Mouse (Mus musculus): ENCODE data around the gene Pnldc1. TPM values are rescaled to one million over a fixed set of nuclear protein-coding genes. Genes with fewer than 3 reads are reported as not detected.

Pnldc1 gene
- total RNA-seq, 1 experiment = 18.7 TPM

- DNase-seq (ENCODE audit: low read depth, low spot score) = no peak
- H3K27ac ChIP-seq (ENCODE audit: insufficient read depth, low read depth, low read length, poor library complexity, severe bottlenecking) = no peak overlapping the region
- no peaks in the 10 kb centered on the region for H3K4me1 ChIP-seq (ENCODE audit: control insufficient read depth in 2 of 2, insufficient read depth in 2 of 2, low read length in 2 of 2, poor library complexity in 1 of 2)
- no peaks in the 10 kb centered on the region for H3K36me3 ChIP-seq (ENCODE audit: control insufficient read depth, insufficient read depth, low read length, poor library complexity, severe bottlenecking)
- TF ChIP-seq ZNF384 (IDR thresholded peaks at IDR 0.05; ENCODE audit: low read depth, low read length) (no peak), MAFK (IDR thresholded peaks at IDR 0.05; ENCODE audit: insufficient read depth, low read depth, low read length) (no peak), ZC3H11A (IDR thresholded peaks at IDR 0.05; ENCODE audit: borderline replicate concordance, low read depth, low read length) (no peak), CHD2 (IDR thresholded peaks at IDR 0.05; ENCODE audit: low read depth, low read length) (no peak), HCFC1 (IDR thresholded peaks at IDR 0.05; ENCODE audit: borderline replicate concordance, insufficient read depth, low read length) (no peak)
- H3K9me3 ChIP-seq (ENCODE audit: control insufficient read depth, insufficient read depth, low read depth, low read length) = no peaks in the 10 kb centered on the region
- in situ Hi-C loops (cut with MboI; ENCODE audit: low sequenced_read_pairs in 2 of 2, unreplicated experiment in 2 of 2) = no loop called here
- no peak overlapping the region for H3K9ac ChIP-seq (ENCODE audit: insufficient read depth, low read depth, low read length, poor library complexity, severe bottlenecking)
- no peak overlapping the region for H3K4me3 ChIP-seq (ENCODE audit: insufficient read depth in 1 of 2, low read depth in 1 of 2, low read length in 2 of 2, poor library complexity in 1 of 2, severe bottlenecking in 1 of 2)
Observed at GRCm38 (mm10) chr17:12851689-12852088, 58.3 kb downstream of the Pnldc1 start.

- Histone ChIP-seq H3K9ac (ENCODE audit: insufficient read depth, low read depth, low read length, poor library complexity, severe bottlenecking) (no peak overlapping the region), H3K36me3 (ENCODE audit: control insufficient read depth, insufficient read depth, low read length, poor library complexity, severe bottlenecking) (no peaks in the 10 kb centered on the region), H3K27ac (ENCODE audit: insufficient read depth, low read depth, low read length, poor library complexity, severe bottlenecking) (no peak overlapping the region), H3K9me3 (ENCODE audit: control insufficient read depth, insufficient read depth, low read depth, low read length) (no peaks in the 10 kb centered on the region), H3K4me3 (ENCODE audit: insufficient read depth in 1 of 2, low read depth in 1 of 2, low read length in 2 of 2, poor library complexity in 1 of 2, severe bottlenecking in 1 of 2) (no peak overlapping the region), H3K4me1 (ENCODE audit: control insufficient read depth in 2 of 2, insufficient read depth in 2 of 2, low read length in 2 of 2, poor library complexity in 1 of 2) (no peaks in the 10 kb centered on the region)
- TF ChIP-seq ZNF384 (IDR thresholded peaks at IDR 0.05; ENCODE audit: low read depth, low read length) (no peak), ZC3H11A (IDR thresholded peaks at IDR 0.05; ENCODE audit: borderline replicate concordance, low read depth, low read length) (no peak), HCFC1 (IDR thresholded peaks at IDR 0.05; ENCODE audit: borderline replicate concordance, insufficient read depth, low read length) (no peak), MAFK (IDR thresholded peaks at IDR 0.05; ENCODE audit: insufficient read depth, low read depth, low read length) (no peak), CHD2 (IDR thresholded peaks at IDR 0.05; ENCODE audit: low read depth, low read length) (no peak)
- DNase-seq (ENCODE audit: low read depth, low spot score) = no peak
- in situ Hi-C loops (cut with MboI; ENCODE audit: low sequenced_read_pairs in 2 of 2, unreplicated experiment in 2 of 2) = no loop called here
Observed at GRCm38 (mm10) chr17:12849778-12850382, 60.1 kb downstream of the Pnldc1 start.

GRCm38 (mm10) chr17:12847736-12848135 lies 62.3 kb downstream of the Pnldc1 start:
- in situ Hi-C loops (cut with MboI; ENCODE audit: low sequenced_read_pairs in 2 of 2, unreplicated experiment in 2 of 2) = no loop called here
- H3K9ac ChIP-seq (ENCODE audit: insufficient read depth, low read depth, low read length, poor library complexity, severe bottlenecking) = no peak overlapping the region
- no peaks in the 10 kb centered on the region for H3K36me3 ChIP-seq (ENCODE audit: control insufficient read depth, insufficient read depth, low read length, poor library complexity, severe bottlenecking)
- no peak for TF ChIP-seq ZC3H11A (IDR thresholded peaks at IDR 0.05; ENCODE audit: borderline replicate concordance, low read depth, low read length)
- TF ChIP-seq CHD2 (IDR thresholded peaks at IDR 0.05; ENCODE audit: low read depth, low read length) = no peak
- TF ChIP-seq MAFK (IDR thresholded peaks at IDR 0.05; ENCODE audit: insufficient read depth, low read depth, low read length) = no peak
- no peak for TF ChIP-seq HCFC1 (IDR thresholded peaks at IDR 0.05; ENCODE audit: borderline replicate concordance, insufficient read depth, low read length)
- no peak for TF ChIP-seq ZNF384 (IDR thresholded peaks at IDR 0.05; ENCODE audit: low read depth, low read length)
- DNase-seq (ENCODE audit: low read depth, low spot score) = no peak
- H3K9me3 ChIP-seq (ENCODE audit: control insufficient read depth, insufficient read depth, low read depth, low read length) = no peaks in the 10 kb centered on the region
- no peaks in the 10 kb centered on the region for H3K4me1 ChIP-seq (ENCODE audit: control insufficient read depth in 2 of 2, insufficient read depth in 2 of 2, low read length in 2 of 2, poor library complexity in 1 of 2)
- H3K4me3 ChIP-seq (ENCODE audit: insufficient read depth in 1 of 2, low read depth in 1 of 2, low read length in 2 of 2, poor library complexity in 1 of 2, severe bottlenecking in 1 of 2) = no peak overlapping the region
- H3K27ac ChIP-seq (ENCODE audit: insufficient read depth, low read depth, low read length, poor library complexity, severe bottlenecking) = no peak overlapping the region

- no peak overlapping the region for H3K27ac ChIP-seq (ENCODE audit: insufficient read depth, low read depth, low read length, poor library complexity, severe bottlenecking)
Observed at GRCm38 (mm10) chr17:12846474-12846873, 63.6 kb downstream of the Pnldc1 start.

More at GRCm38 (mm10) chr17:12846474-12846873, 63.6 kb downstream of the Pnldc1 start:
- Histone ChIP-seq H3K36me3 (ENCODE audit: control insufficient read depth, insufficient read depth, low read length, poor library complexity, severe bottlenecking) (no peaks in the 10 kb centered on the region), H3K4me3 (ENCODE audit: insufficient read depth in 1 of 2, low read depth in 1 of 2, low read length in 2 of 2, poor library complexity in 1 of 2, severe bottlenecking in 1 of 2) (no peak overlapping the region), H3K4me1 (ENCODE audit: control insufficient read depth in 2 of 2, insufficient read depth in 2 of 2, low read length in 2 of 2, poor library complexity in 1 of 2) (no peaks in the 10 kb centered on the region), H3K9me3 (ENCODE audit: control insufficient read depth, insufficient read depth, low read depth, low read length) (no peaks in the 10 kb centered on the region), H3K9ac (ENCODE audit: insufficient read depth, low read depth, low read length, poor library complexity, severe bottlenecking) (no peak overlapping the region)
- in situ Hi-C loops (cut with MboI; ENCODE audit: low sequenced_read_pairs in 2 of 2, unreplicated experiment in 2 of 2) = no loop called here
- TF ChIP-seq MAFK (IDR thresholded peaks at IDR 0.05; ENCODE audit: insufficient read depth, low read depth, low read length) = no peak
- TF ChIP-seq ZNF384 (IDR thresholded peaks at IDR 0.05; ENCODE audit: low read depth, low read length) = no peak
- no peak for TF ChIP-seq CHD2 (IDR thresholded peaks at IDR 0.05; ENCODE audit: low read depth, low read length)
- no peak for TF ChIP-seq ZC3H11A (IDR thresholded peaks at IDR 0.05; ENCODE audit: borderline replicate concordance, low read depth, low read length)
- DNase-seq (ENCODE audit: low read depth, low spot score) = no peak

Data from ES-E14 (cell line).